Mouse (Mus musculus): ENCODE results near the gene Mei1. TPM values are rescaled to one million over a fixed set of nuclear protein-coding genes. Genes with fewer than 3 reads are reported as not detected.

Mei1 gene
- total and polyA plus RNA-seq, 2 experiments from 2014 or later = not detected

GRCm38 (mm10) chr15:82152022-82152421 is 82.2 kb downstream of the Mei1 start:
- WGBS = 79% methylated on average over 12 of the region's 12 CpGs
- ATAC-seq (ENCODE audit: insufficient read depth, low read depth) (no peak), DNase-seq (ENCODE audit: low spot score) (no peak)
- no peaks in the 10 kb centered on the region for H3K27me3 ChIP-seq (ENCODE audit: control insufficient read depth, insufficient read depth, low read length)
- no peak overlapping the region for H3K4me3 ChIP-seq (ENCODE audit: low read depth, low read length)
- H3K36me3 ChIP-seq (replicated peaks; ENCODE audit: control insufficient read depth, insufficient read depth, low read length) = no peaks in the 10 kb centered on the region
- H3K4me1 ChIP-seq (ENCODE audit: control insufficient read depth, insufficient read depth) = peaks cover 8% of the 10 kb centered on the region
- no peak overlapping the region for H3K9ac ChIP-seq (replicated peaks; ENCODE audit: low read depth, low read length)
- no peak for TF ChIP-seq CTCF (IDR thresholded peaks at IDR 0.05; ENCODE audit: low read depth)
- no peak for TF ChIP-seq EP300 (IDR thresholded peaks at IDR 0.05; ENCODE audit: low read depth)
- H3K27ac ChIP-seq (ENCODE audit: low read depth) = peak overlapping the region; percentile 11; the same call in 1 of the 2 replicates
- no peaks in the 10 kb centered on the region for H3K9me3 ChIP-seq (replicated peaks; ENCODE audit: control insufficient read depth, low read length)
- H3K4me2 ChIP-seq (ENCODE audit: low read depth, low read length) = no peak overlapping the region

GRCm38 (mm10) chr15:82152435-82152834 is 82.6 kb downstream of the Mei1 start:
- H3K4me2 ChIP-seq (ENCODE audit: low read depth, low read length) = no peak overlapping the region
- DNase-seq (ENCODE audit: low spot score) (no peak), ATAC-seq (ENCODE audit: insufficient read depth, low read depth) (no peak)
- no peak overlapping the region for H3K4me3 ChIP-seq (ENCODE audit: low read depth, low read length)
- TF ChIP-seq CTCF (IDR thresholded peaks at IDR 0.05; ENCODE audit: low read depth) (no peak), EP300 (IDR thresholded peaks at IDR 0.05; ENCODE audit: low read depth) (no peak)
- H3K4me1 ChIP-seq (ENCODE audit: control insufficient read depth, insufficient read depth) = peaks cover 8% of the 10 kb centered on the region
- 85% methylated on average over 7 of the region's 7 CpGs for WGBS
- H3K36me3 ChIP-seq (replicated peaks; ENCODE audit: control insufficient read depth, insufficient read depth, low read length) = no peaks in the 10 kb centered on the region
- peak overlapping the region; percentile 11; the same call in 1 of the 2 replicates for H3K27ac ChIP-seq (ENCODE audit: low read depth)
- no peaks in the 10 kb centered on the region for H3K27me3 ChIP-seq (ENCODE audit: control insufficient read depth, insufficient read depth, low read length)
- no peaks in the 10 kb centered on the region for H3K9me3 ChIP-seq (replicated peaks; ENCODE audit: control insufficient read depth, low read length)
- no peak overlapping the region for H3K9ac ChIP-seq (replicated peaks; ENCODE audit: low read depth, low read length)

- H3K36me3 ChIP-seq (replicated peaks; ENCODE audit: control insufficient read depth, insufficient read depth, low read length) = no peaks in the 10 kb centered on the region
- H3K27me3 ChIP-seq (ENCODE audit: control insufficient read depth, insufficient read depth, low read length) = no peaks in the 10 kb centered on the region
- peaks cover 23% of the 10 kb centered on the region for H3K4me1 ChIP-seq (ENCODE audit: control insufficient read depth, insufficient read depth)
- H3K9me3 ChIP-seq (replicated peaks; ENCODE audit: control insufficient read depth, low read length) = no peaks in the 10 kb centered on the region
- no peak overlapping the region for H3K27ac ChIP-seq (ENCODE audit: low read depth)
- no peak for ATAC-seq (ENCODE audit: insufficient read depth, low read depth)
- no peak overlapping the region for H3K4me2 ChIP-seq (ENCODE audit: low read depth, low read length)
- TF ChIP-seq EP300 (IDR thresholded peaks at IDR 0.05; ENCODE audit: low read depth) (no peak), CTCF (IDR thresholded peaks at IDR 0.05; ENCODE audit: low read depth) (no peak)
- WGBS = 88% methylated on average over 6 of the region's 6 CpGs
- no peak overlapping the region for H3K4me3 ChIP-seq (ENCODE audit: low read depth, low read length)
- no peak overlapping the region for H3K9ac ChIP-seq (replicated peaks; ENCODE audit: low read depth, low read length)
- no peak for DNase-seq (ENCODE audit: low spot score)
Measured at GRCm38 (mm10) chr15:82156298-82156697, 86.5 kb downstream of the Mei1 start.

- H3K4me2 ChIP-seq (ENCODE audit: low read depth, low read length) = no peak overlapping the region
- peaks cover 27% of the 10 kb centered on the region for H3K4me1 ChIP-seq (ENCODE audit: control insufficient read depth, insufficient read depth)
- no peaks in the 10 kb centered on the region for H3K9me3 ChIP-seq (replicated peaks; ENCODE audit: control insufficient read depth, low read length)
- DNase-seq (ENCODE audit: low spot score) = no peak
- TF ChIP-seq CTCF (IDR thresholded peaks at IDR 0.05; ENCODE audit: low read depth) = no peak
- H3K4me3 ChIP-seq (ENCODE audit: low read depth, low read length) = no peak overlapping the region
- WGBS = 72% methylated on average over 10 of the region's 10 CpGs
- H3K36me3 ChIP-seq (replicated peaks; ENCODE audit: control insufficient read depth, insufficient read depth, low read length) = no peaks in the 10 kb centered on the region
- no peak for ATAC-seq (ENCODE audit: insufficient read depth, low read depth)
- no peak overlapping the region for H3K9ac ChIP-seq (replicated peaks; ENCODE audit: low read depth, low read length)
- no peaks in the 10 kb centered on the region for H3K27me3 ChIP-seq (ENCODE audit: control insufficient read depth, insufficient read depth, low read length)
- no peak overlapping the region for H3K27ac ChIP-seq (ENCODE audit: low read depth)
Measured at GRCm38 (mm10) chr15:82156902-82157301, 87.1 kb downstream of the Mei1 start.

- peaks cover 32% of the 10 kb centered on the region for H3K4me1 ChIP-seq (ENCODE audit: control insufficient read depth, insufficient read depth)
- WGBS = 61% methylated on average over 17 of the region's 17 CpGs
- DNase-seq (ENCODE audit: low spot score) (no peak), ATAC-seq (ENCODE audit: insufficient read depth, low read depth) (no peak)
- H3K9ac ChIP-seq (replicated peaks; ENCODE audit: low read depth, low read length) = no peak overlapping the region
- H3K27ac ChIP-seq (ENCODE audit: low read depth) = no peak overlapping the region
- no peaks in the 10 kb centered on the region for H3K36me3 ChIP-seq (replicated peaks; ENCODE audit: control insufficient read depth, insufficient read depth, low read length)
- H3K4me2 ChIP-seq (ENCODE audit: low read depth, low read length) = no peak overlapping the region
- H3K9me3 ChIP-seq (replicated peaks; ENCODE audit: control insufficient read depth, low read length) = no peaks in the 10 kb centered on the region
- no peak for TF ChIP-seq CTCF (IDR thresholded peaks at IDR 0.05; ENCODE audit: low read depth)
- TF ChIP-seq EP300 (IDR thresholded peaks at IDR 0.05; ENCODE audit: low read depth) = no peak
- no peak overlapping the region for H3K4me3 ChIP-seq (ENCODE audit: low read depth, low read length)
- no peaks in the 10 kb centered on the region for H3K27me3 ChIP-seq (ENCODE audit: control insufficient read depth, insufficient read depth, low read length)
Measured at GRCm38 (mm10) chr15:82158243-82159035, 88.6 kb downstream of the Mei1 start.

GRCm38 (mm10) chr15:82159471-82159870 is 89.7 kb downstream of the Mei1 start:
- 83% methylated on average over 9 of the region's 9 CpGs for WGBS
- no peak overlapping the region for H3K4me2 ChIP-seq (ENCODE audit: low read depth, low read length)
- no peaks in the 10 kb centered on the region for H3K36me3 ChIP-seq (replicated peaks; ENCODE audit: control insufficient read depth, insufficient read depth, low read length)
- H3K27ac ChIP-seq (ENCODE audit: low read depth) = no peak overlapping the region
- ATAC-seq (ENCODE audit: insufficient read depth, low read depth) (no peak), DNase-seq (ENCODE audit: low spot score) (no peak)
- H3K4me3 ChIP-seq (ENCODE audit: low read depth, low read length) = no peak overlapping the region
- H3K9ac ChIP-seq (replicated peaks; ENCODE audit: low read depth, low read length) = no peak overlapping the region
- TF ChIP-seq EP300 (IDR thresholded peaks at IDR 0.05; ENCODE audit: low read depth) (no peak), CTCF (IDR thresholded peaks at IDR 0.05; ENCODE audit: low read depth) (no peak)
- no peaks in the 10 kb centered on the region for H3K27me3 ChIP-seq (ENCODE audit: control insufficient read depth, insufficient read depth, low read length)
- H3K9me3 ChIP-seq (replicated peaks; ENCODE audit: control insufficient read depth, low read length) = no peaks in the 10 kb centered on the region
- peaks cover 42% of the 10 kb centered on the region for H3K4me1 ChIP-seq (ENCODE audit: control insufficient read depth, insufficient read depth)

All from heart, postnatal 0 days (tissue).